Mouse (Mus musculus) heart, postnatal 14 days (tissue): ENCODE measurements around the gene Bpifa1. TPM values are rescaled to one million over a fixed set of nuclear protein-coding genes. Genes with fewer than 3 reads are reported as not detected.
"Not testable (repeated sequence)": the region's sequence is repeated elsewhere in the genome, so short reads cannot be mapped to it uniquely, and the experiment has no call there.

Source experiments
- DNase-seq, 2 experiments: peaks; one replicate each; pipeline ENCODE4 v3.0.0; 2021 to 2022
- intact Hi-C: fragments of 180-260 bp; cut with DNase I; formaldehyde crosslinking; loops from one replicate; pipeline ENCODE4 v1.15.1; 2025
- long read RNA-seq, 2 experiments: library from polyadenylated mRNA; stranded (forward); transcript quantifications; one replicate each; pipeline ENCODE4 v2.0.0; 2021
- total RNA-seq, 2 experiments: library from RNA; stranded (reverse); gene quantifications; 2 replicates each; pipeline ENCODE4 v1.2.3; 2021

Bpifa1 gene
- total RNA-seq, result 1 to 10 TPM in 1 of 2 experiments, not detected in 1; 8.4 TPM
- long read RNA-seq, experiment 1, result 0 reads
- long read RNA-seq, experiment 2, result 0 reads

GRCm38 (mm10) chr2:154142580-154142979 lies at the start of gene Bpifa1:
Gene Bpifa1 (plus strand): TSS chr2:154142880.
- intact Hi-C loops, result no loop called here
- no peak for DNase-seq

GRCm38 (mm10) chr2:154097734-154098133 lies 44.9 kb upstream of the Bpifa1 start:
- no peak for DNase-seq
- intact Hi-C loops, result no loop called here

DNA sequence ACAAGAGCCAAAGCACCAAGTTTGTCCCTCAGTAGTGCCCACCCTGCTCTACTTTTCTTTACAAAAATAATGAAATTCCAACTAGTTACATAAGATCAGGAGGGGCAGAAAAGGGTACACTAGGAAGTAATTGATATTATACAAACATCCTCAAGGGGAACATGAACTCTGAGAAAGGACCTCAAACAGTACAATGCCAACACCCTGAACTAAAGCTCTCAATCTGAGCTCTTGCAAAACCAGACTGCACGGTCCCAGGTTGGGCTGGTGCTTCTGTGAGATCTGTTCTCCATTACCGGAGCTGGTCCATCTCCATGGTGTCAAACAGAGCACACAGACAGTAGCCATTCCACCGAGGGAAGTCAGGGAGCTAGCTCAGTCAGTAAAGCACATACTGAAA lies 25.3 kb upstream of the Bpifa1 start:
- intact Hi-C loops, result no loop called here
- no peak for DNase-seq

GRCm38 (mm10) chr2:154130120-154130519 lies 12.6 kb upstream of the Bpifa1 start, which contains the start of gene Bpifa3:
Gene Bpifa3 (plus strand): TSS chr2:154130336.
- intact Hi-C loops, result no loop called here
- DNase-seq, result no peak

GRCm38 (mm10) chr2:154143735-154144134 lies 1.1 kb downstream of the Bpifa1 start:
- intact Hi-C loops, result loop anchor here (1.0 kb wide), 1 partner anchor 22 kb away; no protein-coding TSS in a partner anchor
- DNase-seq, result no peak

DNA sequence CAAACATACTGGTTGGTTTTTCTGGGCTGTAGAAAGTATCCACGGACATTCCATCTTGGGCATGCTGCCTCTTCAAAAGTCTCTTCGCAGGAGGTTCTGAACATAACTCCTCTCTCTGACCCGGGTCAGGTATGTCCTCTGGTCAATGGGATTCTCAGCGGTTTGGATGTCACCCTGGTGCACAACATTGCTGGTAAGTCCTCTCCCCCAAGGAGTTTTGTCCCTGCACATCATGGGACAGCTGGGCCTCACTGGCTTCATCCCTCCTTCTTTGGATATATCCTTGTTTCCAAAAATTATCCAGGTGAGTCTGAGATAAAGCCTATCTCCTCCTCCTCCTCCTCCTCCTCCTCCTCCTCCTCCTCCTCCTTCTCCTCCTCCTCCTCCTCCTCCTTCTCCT lies 4.8 kb downstream of the Bpifa1 start:
- DNase-seq, result no peak
- intact Hi-C loops, result no loop called here

DNA sequence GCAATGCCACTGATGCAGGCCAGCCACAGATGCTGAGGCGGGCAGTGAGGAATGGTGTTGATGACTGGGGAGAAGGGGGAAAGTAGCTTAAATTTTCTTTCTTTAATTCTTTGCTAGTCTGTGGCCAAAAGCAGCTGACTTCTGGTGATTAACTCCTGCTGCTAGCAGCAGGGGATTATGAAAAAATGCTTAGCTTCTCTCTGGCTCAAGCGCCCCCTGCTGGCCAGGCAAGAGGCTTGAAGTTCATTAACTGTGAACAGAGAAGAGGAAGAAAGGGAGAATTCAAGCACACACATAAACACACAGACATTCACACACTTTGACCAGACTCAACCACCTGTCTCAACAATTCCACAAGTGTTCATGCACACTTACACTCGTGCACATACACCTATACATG lies 15.8 kb downstream of the Bpifa1 start:
- intact Hi-C loops, result loop anchor here (5.0 to 10.0 kb wide), 2 partner anchors 111 to 154 kb away; partner anchors contain the start of gene Bpifa2
- DNase-seq, result peak; percentile 35 to 45

GRCm38 (mm10) chr2:154162307-154162706 lies 19.6 kb downstream of the Bpifa1 start, which contains the start of gene Bpifa5:
Gene Bpifa5 (plus strand): TSS chr2:154162607.
- intact Hi-C loops, result no loop called here
- no peak for DNase-seq

- no peak for DNase-seq
- intact Hi-C loops, result no loop called here
These were observed 20.6 kb downstream of the Bpifa1 start for GRCm38 (mm10) chr2:154163306-154163705.

GRCm38 (mm10) chr2:154169172-154169571 lies 26.5 kb downstream of the Bpifa1 start:
- intact Hi-C loops, result no loop called here

DNA sequence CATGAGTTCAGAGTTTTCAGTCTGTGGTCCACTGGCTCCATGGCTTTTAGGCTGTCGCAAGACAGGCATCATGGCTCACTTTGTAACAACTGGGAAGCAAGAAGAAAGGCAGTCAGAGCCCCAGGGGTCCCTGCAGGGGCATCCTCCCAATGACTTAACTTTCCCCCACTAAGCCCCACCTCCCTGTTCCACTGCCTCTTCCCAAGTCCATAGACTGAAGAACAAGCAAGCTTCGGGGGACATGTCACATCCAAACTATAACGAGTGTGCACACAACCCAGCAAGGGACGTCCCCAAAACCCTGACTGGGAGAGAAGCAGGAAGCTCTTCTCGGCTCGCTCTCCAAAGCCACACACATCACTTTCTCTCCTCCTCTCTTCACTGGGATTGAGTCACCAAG lies 28.9 kb downstream of the Bpifa1 start:
- intact Hi-C loops, result loop anchor here (5.0 kb wide), 2 partner anchors 36 to 121 kb away; no protein-coding TSS in a partner anchor
- no peak for DNase-seq

More at GRCm38 (mm10) chr2:154169172-154169571, 26.5 kb downstream of the Bpifa1 start:
- DNase-seq, result no peak

GRCm38 (mm10) chr2:154173313-154173712 lies 30.6 kb downstream of the Bpifa1 start:
- peak in 1 of 2 experiments; percentile 47 for DNase-seq

DNA sequence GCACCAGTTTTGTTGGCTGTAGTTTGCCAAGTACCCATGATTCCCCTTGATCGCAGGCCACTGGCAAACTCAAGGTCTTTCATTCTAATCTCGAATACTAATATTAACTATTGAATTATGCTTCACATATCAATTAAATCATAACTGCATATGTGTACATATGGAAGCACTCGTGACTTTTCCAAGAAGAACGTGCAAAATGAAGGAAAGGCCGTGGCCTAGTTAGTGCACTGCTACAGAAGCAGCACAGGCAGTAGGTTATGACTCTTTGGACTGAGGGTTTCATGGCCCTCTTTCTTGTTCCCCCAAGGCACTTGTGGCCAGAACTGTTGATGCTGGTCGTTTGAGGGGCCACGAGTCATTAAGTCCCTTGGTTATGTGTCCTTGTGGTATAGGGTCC lies 39.2 kb downstream of the Bpifa1 start:
- DNase-seq, intact Hi-C loops: not testable (repeated sequence)

More at GRCm38 (mm10) chr2:154173313-154173712, 30.6 kb downstream of the Bpifa1 start:
- intact Hi-C loops, result loop anchor here (5.0 kb wide), 2 partner anchors 34 to 119 kb away; no protein-coding TSS in a partner anchor

GRCm38 (mm10) chr2:154183061-154183460 lies 40.4 kb downstream of the Bpifa1 start:
- DNase-seq, intact Hi-C loops: not testable (repeated sequence)

- intact Hi-C loops, result no loop called here
- no peak for DNase-seq
These were observed 42.6 kb downstream of the Bpifa1 start for GRCm38 (mm10) chr2:154185319-154185718.

DNA sequence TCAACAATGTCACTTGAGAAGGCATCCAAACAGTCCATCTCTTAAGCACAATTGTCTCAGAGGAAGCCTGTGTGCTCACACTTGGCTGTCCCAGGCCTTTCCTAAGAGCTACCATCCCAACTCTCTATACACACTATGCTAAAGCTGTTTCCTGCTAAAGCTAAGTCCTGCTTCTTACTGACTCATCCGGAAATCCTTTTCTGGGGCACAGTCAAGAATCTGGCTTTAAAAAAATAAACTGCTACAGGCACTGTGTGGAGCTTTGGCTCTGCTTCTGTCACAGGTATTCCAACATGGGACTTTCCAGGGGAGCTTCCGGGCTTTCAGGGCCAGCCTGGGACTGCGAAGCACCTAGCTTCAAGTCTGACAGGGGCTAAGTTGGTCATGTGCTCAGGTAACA lies 43.1 kb downstream of the Bpifa1 start:
- DNase-seq, result no peak
- intact Hi-C loops, result no loop called here

GRCm38 (mm10) chr2:154187468-154187867 lies 44.8 kb downstream of the Bpifa1 start:
- intact Hi-C loops, result no loop called here

DNA sequence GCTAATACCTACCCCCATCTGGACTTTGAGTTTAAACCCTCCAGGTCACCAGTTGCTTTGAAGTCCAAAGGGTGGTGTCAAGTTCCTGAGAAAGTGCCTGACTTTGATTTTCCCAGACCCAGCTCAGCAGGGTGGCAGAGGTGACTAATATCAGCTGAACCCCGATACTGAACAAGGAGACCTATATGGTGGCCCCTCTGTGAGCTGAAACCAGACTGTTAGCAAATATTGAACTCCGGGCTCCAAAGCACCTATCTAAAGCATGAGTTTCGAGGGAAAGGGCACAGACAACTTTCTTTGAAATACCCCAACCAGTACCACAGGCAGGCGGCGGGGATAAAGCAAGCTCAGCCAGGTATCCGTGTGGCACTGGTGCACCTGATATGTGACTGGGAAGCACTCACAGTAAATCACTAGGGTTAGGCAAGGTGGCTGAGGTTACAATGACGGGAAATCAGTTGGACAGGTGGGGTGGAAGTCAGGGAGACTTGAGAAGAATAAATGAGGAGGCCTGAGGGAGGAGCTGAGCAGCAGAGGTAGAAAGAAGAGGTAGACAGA lies 47.3 kb downstream of the Bpifa1 start:
- intact Hi-C loops, result no loop called here

More at GRCm38 (mm10) chr2:154187468-154187867, 44.8 kb downstream of the Bpifa1 start:
- DNase-seq, result no peak

DNA sequence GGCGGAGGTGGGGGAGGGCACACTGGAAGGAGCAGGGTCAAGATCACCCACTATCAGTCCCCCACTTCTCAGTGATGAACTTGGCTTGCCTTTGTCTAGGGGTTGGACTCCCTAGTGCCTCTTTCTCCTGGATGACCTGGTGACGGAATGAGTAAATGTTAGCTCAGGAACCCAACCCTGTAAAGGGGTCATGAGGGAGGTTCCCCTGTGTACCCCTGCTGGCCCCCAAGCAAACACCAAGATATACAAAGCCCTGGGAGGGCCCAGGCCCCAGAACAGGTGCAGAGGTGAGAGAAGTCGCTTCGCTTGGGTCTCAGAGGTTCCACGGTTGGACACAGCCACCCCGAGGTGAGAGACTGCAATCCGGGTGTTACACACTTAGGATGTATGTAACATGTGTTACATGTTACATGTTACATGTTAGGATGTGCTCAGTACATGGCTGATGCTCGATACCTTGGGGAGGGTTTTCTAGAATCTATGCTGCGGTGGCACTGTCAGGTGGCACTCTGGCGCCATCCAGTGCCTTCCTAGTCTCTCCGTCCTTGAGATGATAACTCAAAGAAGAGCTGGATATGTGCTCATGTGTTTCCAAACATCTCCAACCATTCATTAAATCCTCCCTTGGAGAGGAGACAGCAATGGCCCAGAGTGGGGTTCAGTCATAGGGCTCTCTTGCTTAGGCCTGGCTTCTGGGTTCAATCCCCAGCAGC lies 48.0 kb downstream of the Bpifa1 start, which contains the start of gene Bpifb1:
Bpifb1 (plus strand) TSS at position 273 of the 713 bp plus-strand sequence.
- no peak for DNase-seq
- intact Hi-C loops, result no loop called here

More for the DNA sequence above, 47.3 kb downstream of the Bpifa1 start:
- no peak for DNase-seq

GRCm38 (mm10) chr2:154192141-154192540 lies 49.5 kb downstream of the Bpifa1 start:
- intact Hi-C loops, result no loop called here
- DNase-seq, result peak in 1 of 2 experiments; percentile 17

DNA sequence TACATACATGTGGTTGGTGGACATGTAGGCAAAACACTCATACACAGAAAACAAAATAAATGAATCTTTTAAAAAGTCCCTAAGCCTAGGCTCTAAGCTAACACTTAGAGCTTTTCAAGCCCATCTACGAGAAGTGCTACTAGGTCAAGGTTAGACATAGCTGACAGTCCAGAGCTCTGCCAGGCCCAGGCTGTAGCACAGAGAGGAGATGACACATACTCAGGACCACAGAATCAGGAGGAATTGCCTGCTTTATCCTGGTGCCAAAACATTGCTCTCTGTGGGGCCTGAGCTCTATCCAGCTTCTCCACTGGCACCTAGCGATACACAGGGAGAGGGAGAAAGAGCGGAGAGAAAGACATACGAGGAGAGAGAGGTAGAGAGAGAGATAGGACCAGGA lies 50.4 kb downstream of the Bpifa1 start:
- no peak for DNase-seq
- intact Hi-C loops, result no loop called here
